Mouse (Mus musculus): ENCODE data around the gene Ccdc14. TPM values are rescaled to one million over a fixed set of nuclear protein-coding genes. Genes with fewer than 3 reads are reported as not detected.

Ccdc14 gene
- polyA plus RNA-seq, 1 experiment, result 2.6 TPM

- WGBS, result 33% methylated on average over 4 of the region's 4 CpGs
- Histone ChIP-seq H3K4me3 (replicated peaks; ENCODE audit: insufficient read depth, low read depth, low read length) (no peak overlapping the region), H3K27ac (ENCODE audit: insufficient read depth, low read length) (no peak overlapping the region), H3K27me3 (ENCODE audit: control insufficient read depth, insufficient read depth, low read length) (no peaks in the 10 kb centered on the region), H3K4me1 (ENCODE audit: control insufficient read depth, insufficient read depth, low read length) (no peaks in the 10 kb centered on the region)
- no peak for TF ChIP-seq POLR2A (IDR thresholded peaks at IDR 0.05; ENCODE audit: borderline replicate concordance, insufficient read depth, low read length)
- DNase-seq, result no peak
Measured at GRCm38 (mm10) chr16:34772445-34773032, 82.1 kb downstream of the Ccdc14 start.

Other genes starting within 250 kb of the Ccdc14 start
- 17.9 and 19.7 TPM in 2 replicates for gene Kalrn, start 117.1 kb upstream of the Ccdc14 start, polyA plus RNA-seq (2012; rRNA removed)
- gene Ropn1, start 40.7 kb upstream of the Ccdc14 start, polyA plus RNA-seq (2012; rRNA removed), result 0.33 TPM in 1 of 2 replicates, not detected in the other
- 6.3 and 6.5 TPM in 2 replicates for gene Mylk, start 54.6 kb downstream of the Ccdc14 start, polyA plus RNA-seq (2012; rRNA removed)